Mouse (Mus musculus) heart, embryonic 10.5 days (tissue): ENCODE data around the gene Rab11fip4. TPM values are rescaled to one million over a fixed set of nuclear protein-coding genes. Genes with fewer than 3 reads are reported as not detected.

Experiments used
- DNase-seq: peaks from one replicate; pipeline ENCODE4 v3.0.0-alpha.2; 2017; ENCODE audit warnings: low spot score
- H3K27ac ChIP-seq: fragments of 300-500 bp; sonication (generic); 2 replicates; pipeline ENCODE4 v1.5.1; 2016; ENCODE audit warnings: mild to moderate bottlenecking
- H3K27me3 ChIP-seq: fragments of 300-500 bp; sonication (generic); 2 replicates; pipeline ENCODE4 v1.6.1; 2016; ENCODE audit warnings: mild to moderate bottlenecking; ENCODE audit not compliant: poor library complexity, insufficient read depth, severe bottlenecking
- H3K36me3 ChIP-seq: fragments of 300-500 bp; sonication (generic); 2 replicates; pipeline ENCODE4 v1.6.1; 2016; ENCODE audit warnings: mild to moderate bottlenecking, moderate library complexity
- H3K4me1 ChIP-seq: fragments of 300-500 bp; sonication (generic); 2 replicates; pipeline ENCODE4 v1.6.1; 2016; ENCODE audit warnings: mild to moderate bottlenecking
- H3K4me3 ChIP-seq: fragments of 300-500 bp; sonication (generic); 2 replicates; pipeline ENCODE4 v1.5.1; 2016; ENCODE audit warnings: mild to moderate bottlenecking, moderate library complexity
- H3K9me3 ChIP-seq: fragments of 300-500 bp; sonication (generic); 2 replicates; pipeline ENCODE4 v1.6.1; 2016; ENCODE audit warnings: mild to moderate bottlenecking, moderate library complexity
- WGBS: fragments of 180-500 bp; shearing (Covaris S2); methylation state at CpG from one replicate; pipeline ENCODE4 v1.1.7; 2016; 5-methylcytosine and 5-hydroxymethylcytosine counted together
- polyA plus RNA-seq: library from polyadenylated mRNA; unstranded; fragments of >200 nt; fragmentation: Nextera tagmentation; extraction: Ambion mirVana; gene quantifications from 2 replicates; pipeline ENCODE4 v1.2.1, GENCODE M21; 2016

The Rab11fip4 gene
- polyA plus RNA-seq, 1 experiment from 2014 or later, result 3.5 TPM

GRCm38 (mm10) chr11:79589317-79590075, 1.5 kb upstream of the Rab11fip4 start:
- H3K27me3 ChIP-seq, result peaks cover 71% of the 10 kb centered on the region
- no peak for DNase-seq
- 40% methylated on average over 14 of the region's 14 CpGs for WGBS

GRCm38 (mm10) chr11:79591591-79591975, 571 bp downstream of the Rab11fip4 start:
- H3K9me3 ChIP-seq, result no peaks in the 10 kb centered on the region
- WGBS, result 42% methylated on average over 5 of the region's 5 CpGs
- peaks cover 87% of the 10 kb centered on the region for H3K27me3 ChIP-seq
- no peak for DNase-seq
- H3K36me3 ChIP-seq, result no peaks in the 10 kb centered on the region
- H3K4me1 ChIP-seq, result peaks cover 13% of the 10 kb centered on the region
- H3K27ac ChIP-seq, result peak overlapping the region; percentile 56; the same call in 1 of the 2 replicates
- peak overlapping the region; percentile 73 for H3K4me3 ChIP-seq

More at GRCm38 (mm10) chr11:79589317-79590075, 1.5 kb upstream of the Rab11fip4 start:
- Histone ChIP-seq H3K27ac (no peak overlapping the region), H3K9me3 (no peaks in the 10 kb centered on the region), H3K4me1 (peaks cover 13% of the 10 kb centered on the region), H3K36me3 (no peaks in the 10 kb centered on the region), H3K4me3 (no peak overlapping the region)

DNA sequence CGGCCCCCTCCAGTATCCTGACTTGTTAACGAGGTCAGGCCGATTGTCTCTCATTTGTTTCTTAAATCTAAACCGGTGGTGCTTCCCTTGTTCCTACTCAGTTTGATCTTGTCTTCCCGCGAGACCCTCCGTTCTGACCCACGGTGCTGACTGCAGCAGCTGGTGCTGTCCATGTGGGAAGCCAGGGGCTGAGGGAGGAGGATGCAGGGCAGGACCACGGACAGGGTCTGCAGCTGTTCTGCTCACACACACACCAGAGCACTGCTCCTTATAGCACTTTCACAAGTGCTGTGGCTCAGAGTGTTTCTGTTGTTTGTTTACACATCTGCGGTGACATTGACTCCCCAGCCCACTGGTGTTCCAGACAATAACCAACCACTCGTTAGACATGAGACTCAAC, 2.5 kb downstream of the Rab11fip4 start:
- no peak for DNase-seq
- H3K27me3 ChIP-seq, result peaks cover 71% of the 10 kb centered on the region
- WGBS, result 35% methylated on average over 11 of the region's 11 CpGs

DNA sequence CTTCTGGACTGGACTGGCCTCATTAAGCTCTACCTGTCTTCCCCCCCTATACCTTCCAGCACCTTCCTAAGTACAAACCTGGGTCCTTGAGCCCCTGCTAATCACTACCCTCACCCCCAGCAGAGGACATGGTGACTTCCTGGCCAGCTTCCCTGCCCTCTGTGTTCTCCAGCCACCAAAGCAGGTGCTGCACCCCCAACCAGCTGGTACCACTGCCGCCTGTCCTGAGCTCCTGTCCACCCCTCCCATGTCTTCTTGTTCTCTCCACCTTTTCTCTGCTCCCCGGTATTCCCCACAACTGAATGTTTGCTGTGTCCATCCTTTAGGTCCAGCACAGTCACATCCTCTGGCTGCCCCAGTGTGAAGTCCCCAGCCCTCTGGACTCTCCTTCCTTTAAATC, 19.4 kb downstream of the Rab11fip4 start:
- Histone ChIP-seq H3K27me3 (peaks cover 40% of the 10 kb centered on the region), H3K4me3 (no peak overlapping the region), H3K36me3 (no peaks in the 10 kb centered on the region), H3K4me1 (peaks cover 22% of the 10 kb centered on the region), H3K27ac (no peak overlapping the region), H3K9me3 (no peaks in the 10 kb centered on the region)
- 62% methylated on average over 2 of the region's 2 CpGs for WGBS
- no peak for DNase-seq

More for the DNA sequence above, 2.5 kb downstream of the Rab11fip4 start:
- peaks cover 13% of the 10 kb centered on the region for H3K4me1 ChIP-seq
- no peaks in the 10 kb centered on the region for H3K36me3 ChIP-seq
- H3K27ac ChIP-seq, result no peak overlapping the region
- no peak overlapping the region for H3K4me3 ChIP-seq
- no peaks in the 10 kb centered on the region for H3K9me3 ChIP-seq

DNA sequence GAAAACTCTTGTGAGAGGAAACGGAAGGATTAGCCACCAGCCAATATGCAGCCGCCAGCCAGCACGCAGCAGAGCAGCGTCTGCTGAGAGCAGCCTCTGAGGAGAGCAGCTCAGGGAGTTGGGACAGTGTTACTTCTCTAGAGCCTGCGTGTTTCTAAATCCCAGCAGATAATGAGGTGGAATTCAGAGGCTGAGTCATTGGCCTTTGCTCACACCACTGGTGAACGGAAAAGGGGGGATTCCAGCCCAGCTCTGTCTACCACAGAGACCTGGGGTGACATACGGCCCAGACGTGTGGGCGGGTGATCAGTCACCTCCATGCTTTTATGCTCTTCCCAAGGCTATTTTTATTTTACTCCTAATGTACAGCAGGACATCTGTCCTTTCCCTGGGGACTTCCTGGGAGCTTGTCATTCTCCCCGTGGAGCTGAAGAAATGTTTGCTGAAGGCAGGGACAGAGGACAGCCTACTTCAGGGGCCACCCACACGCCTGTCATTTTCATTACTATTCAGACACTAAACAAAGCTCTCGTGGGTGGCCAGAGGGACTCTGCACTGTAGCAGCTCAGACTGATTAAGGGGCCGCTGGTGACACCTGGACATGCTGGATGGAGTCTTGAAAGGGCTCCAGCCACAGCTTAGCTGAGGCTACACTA, 20.1 kb downstream of the Rab11fip4 start:
- no peak overlapping the region for H3K27ac ChIP-seq
- WGBS, result 15% methylated on average over 13 of the region's 13 CpGs
- DNase-seq, result no peak

GRCm38 (mm10) chr11:79612046-79612600, 21.1 kb downstream of the Rab11fip4 start:
- peaks cover 27% of the 10 kb centered on the region for H3K4me1 ChIP-seq
- no peak overlapping the region for H3K27ac ChIP-seq
- 7% methylated on average over 1 of the region's 1 CpGs for WGBS
- no peaks in the 10 kb centered on the region for H3K9me3 ChIP-seq
- no peak for DNase-seq
- H3K4me3 ChIP-seq, result no peak overlapping the region
- H3K27me3 ChIP-seq, result peaks cover 43% of the 10 kb centered on the region
- H3K36me3 ChIP-seq, result no peaks in the 10 kb centered on the region

More for the DNA sequence above, 20.1 kb downstream of the Rab11fip4 start:
- H3K4me3 ChIP-seq, result peak overlapping the region; percentile 25; the same call in 1 of the 2 replicates
- H3K27me3 ChIP-seq, result peaks cover 37% of the 10 kb centered on the region
- peaks cover 27% of the 10 kb centered on the region for H3K4me1 ChIP-seq
- no peaks in the 10 kb centered on the region for H3K36me3 ChIP-seq
- H3K9me3 ChIP-seq, result no peaks in the 10 kb centered on the region

DNA sequence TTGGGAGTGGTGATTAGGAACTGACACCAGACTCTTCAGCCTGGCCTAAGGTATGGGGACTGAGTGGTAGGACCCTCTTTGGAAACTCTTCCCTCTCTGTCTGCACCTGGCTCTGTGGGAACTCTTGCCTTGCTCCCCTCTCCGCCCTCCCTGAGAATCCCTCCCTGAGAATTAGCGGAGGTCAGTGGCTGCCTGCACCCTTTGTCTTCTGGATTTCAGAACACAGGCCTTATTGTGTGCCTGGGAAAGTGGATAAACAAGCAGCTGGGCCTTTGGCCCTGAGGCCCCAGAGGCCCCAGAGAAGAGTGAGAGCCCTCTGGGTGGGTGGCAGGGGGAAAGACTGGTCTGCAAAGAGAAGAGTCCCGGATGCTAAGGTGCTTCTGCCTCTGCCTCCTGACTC, 22.1 kb downstream of the Rab11fip4 start:
- H3K27ac ChIP-seq, result no peak overlapping the region
- peaks cover 27% of the 10 kb centered on the region for H3K4me1 ChIP-seq
- 55% methylated on average over 3 of the region's 3 CpGs for WGBS
- no peak for DNase-seq
- peaks cover 53% of the 10 kb centered on the region for H3K27me3 ChIP-seq
- H3K36me3 ChIP-seq, result no peaks in the 10 kb centered on the region
- no peak overlapping the region for H3K4me3 ChIP-seq
- H3K9me3 ChIP-seq, result no peaks in the 10 kb centered on the region

DNA sequence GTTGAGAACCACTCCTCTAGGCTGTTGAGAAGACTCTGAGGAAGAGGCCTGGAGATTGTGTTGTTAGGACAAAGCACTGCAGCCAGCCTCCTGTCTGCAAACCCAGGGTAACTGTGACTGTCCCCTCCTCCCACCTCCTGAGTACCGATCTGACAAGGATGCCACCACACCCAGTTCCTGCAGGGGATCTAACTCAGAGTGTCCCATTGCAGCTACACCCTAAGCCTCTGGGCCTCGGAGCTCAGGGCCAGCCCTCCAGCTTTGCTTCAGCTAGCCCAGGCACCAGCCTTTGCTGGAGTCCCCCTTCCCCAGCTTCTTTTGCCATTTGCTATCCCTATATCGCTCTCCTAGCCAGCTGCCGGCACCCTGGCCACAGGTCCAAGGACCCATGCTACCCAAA, 22.7 kb downstream of the Rab11fip4 start:
- Histone ChIP-seq H3K4me3 (no peak overlapping the region), H3K36me3 (no peaks in the 10 kb centered on the region), H3K27me3 (peaks cover 57% of the 10 kb centered on the region), H3K9me3 (no peaks in the 10 kb centered on the region), H3K4me1 (peaks cover 27% of the 10 kb centered on the region), H3K27ac (no peak overlapping the region)
- WGBS, result 37% methylated on average over 4 of the region's 4 CpGs
- DNase-seq, result no peak

GRCm38 (mm10) chr11:79614880-79615279, 23.9 kb downstream of the Rab11fip4 start:
- no peaks in the 10 kb centered on the region for H3K9me3 ChIP-seq
- peaks cover 55% of the 10 kb centered on the region for H3K27me3 ChIP-seq
- no peak overlapping the region for H3K27ac ChIP-seq
- no peak overlapping the region for H3K4me3 ChIP-seq
- 81% methylated on average over 3 of the region's 3 CpGs for WGBS
- peaks cover 27% of the 10 kb centered on the region for H3K4me1 ChIP-seq
- H3K36me3 ChIP-seq, result no peaks in the 10 kb centered on the region
- no peak for DNase-seq

DNA sequence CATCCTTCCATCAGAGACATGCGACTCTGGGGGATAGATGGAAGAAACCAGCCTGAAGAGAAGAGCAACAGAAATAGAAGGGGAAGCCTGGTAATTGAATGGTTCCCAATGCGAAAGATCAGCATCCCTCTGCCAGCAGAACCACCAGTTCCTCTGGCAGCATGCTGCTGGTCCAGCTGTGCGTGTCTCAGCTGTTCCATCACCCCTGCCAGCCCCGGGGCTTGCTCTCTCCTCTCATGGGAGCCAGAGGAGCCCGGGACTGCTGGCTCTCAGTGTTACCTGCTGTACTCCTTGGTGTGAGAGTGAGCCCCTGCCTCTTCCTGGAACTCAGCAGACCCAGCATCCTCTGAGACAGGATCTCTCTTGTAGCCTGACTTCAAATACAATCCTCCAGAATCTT, 24.9 kb downstream of the Rab11fip4 start:
- H3K27me3 ChIP-seq, result peaks cover 55% of the 10 kb centered on the region
- H3K9me3 ChIP-seq, result no peaks in the 10 kb centered on the region
- no peaks in the 10 kb centered on the region for H3K36me3 ChIP-seq
- WGBS, result 56% methylated on average over 5 of the region's 5 CpGs
- H3K27ac ChIP-seq, result no peak overlapping the region
- H3K4me1 ChIP-seq, result peaks cover 26% of the 10 kb centered on the region
- no peak for DNase-seq
- no peak overlapping the region for H3K4me3 ChIP-seq

DNA sequence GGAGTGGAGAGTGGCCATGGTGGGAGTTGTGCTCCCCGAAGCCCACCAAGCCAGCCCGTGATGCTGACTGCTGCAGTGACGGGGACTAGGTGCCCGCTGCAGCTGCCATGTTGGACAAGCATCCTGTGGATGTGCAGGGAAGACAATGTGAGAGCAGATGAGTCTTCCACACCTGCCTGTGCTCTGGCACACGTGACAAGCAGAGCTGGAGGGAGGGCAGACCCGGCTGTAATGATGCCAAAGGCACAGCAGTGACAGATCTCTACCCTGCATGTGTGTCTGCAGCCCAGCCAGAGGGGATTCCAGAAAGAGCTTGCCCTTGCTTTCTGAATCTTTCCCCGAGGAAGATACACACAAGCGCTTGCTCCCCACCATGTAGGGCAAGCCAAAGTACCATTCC, 27.0 kb downstream of the Rab11fip4 start:
- peaks cover 43% of the 10 kb centered on the region for H3K27me3 ChIP-seq
- 77% methylated on average over 8 of the region's 8 CpGs for WGBS

DNA sequence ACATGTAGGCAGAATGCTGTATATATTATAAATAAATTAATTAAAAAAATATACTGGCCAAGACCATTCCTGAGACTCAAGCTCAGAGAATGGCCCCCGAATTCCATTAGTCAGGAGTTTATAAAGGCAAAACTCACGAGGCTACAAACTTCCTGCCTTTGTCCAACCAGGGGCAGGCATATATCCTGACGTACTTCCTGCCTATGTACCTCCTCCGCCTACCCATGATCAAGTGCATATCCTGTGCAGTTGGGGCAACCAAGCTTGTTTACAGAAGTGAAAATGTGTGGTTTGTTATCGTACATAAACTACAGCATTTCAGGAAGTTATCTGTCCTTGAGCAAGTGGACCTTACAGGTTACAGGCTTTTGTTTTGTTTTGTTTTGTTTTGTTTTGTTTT, 32.0 kb downstream of the Rab11fip4 start:
- Histone ChIP-seq H3K27me3 (peaks cover 8% of the 10 kb centered on the region; the same call in 1 of the 2 replicates), H3K4me1 (peaks cover 5% of the 10 kb centered on the region; the same call in 1 of the 2 replicates), H3K36me3 (no peaks in the 10 kb centered on the region), H3K9me3 (no peaks in the 10 kb centered on the region), H3K27ac (no peak overlapping the region), H3K4me3 (no peak overlapping the region)
- 67% methylated on average over 5 of the region's 5 CpGs for WGBS
- DNase-seq, result no peak

More for the DNA sequence above, 27.0 kb downstream of the Rab11fip4 start:
- H3K36me3 ChIP-seq, result no peaks in the 10 kb centered on the region
- no peak overlapping the region for H3K27ac ChIP-seq
- no peak overlapping the region for H3K4me3 ChIP-seq
- H3K9me3 ChIP-seq, result no peaks in the 10 kb centered on the region
- no peak for DNase-seq
- H3K4me1 ChIP-seq, result peaks cover 13% of the 10 kb centered on the region

- Histone ChIP-seq H3K9me3 (no peaks in the 10 kb centered on the region), H3K4me3 (no peak overlapping the region), H3K27me3 (peaks cover 6% of the 10 kb centered on the region), H3K27ac (no peak overlapping the region), H3K4me1 (peaks cover 9% of the 10 kb centered on the region; the same call in 1 of the 2 replicates), H3K36me3 (no peaks in the 10 kb centered on the region)
- WGBS, result 18% methylated on average over 4 of the region's 4 CpGs
- no peak for DNase-seq
Measured at GRCm38 (mm10) chr11:79624801-79625302, 33.8 kb downstream of the Rab11fip4 start.
